Mouse (Mus musculus): ENCODE measurements around the gene Otud3. TPM values are rescaled to one million over a fixed set of nuclear protein-coding genes. Genes with fewer than 3 reads are reported as not detected.
"Not testable (repeated sequence)": the region's sequence is repeated elsewhere in the genome, so short reads cannot be mapped to it uniquely, and the experiment has no call there.

Otud3 gene
- polyA plus RNA-seq, 1 experiment from 2014 or later = 3.0 TPM

DNA sequence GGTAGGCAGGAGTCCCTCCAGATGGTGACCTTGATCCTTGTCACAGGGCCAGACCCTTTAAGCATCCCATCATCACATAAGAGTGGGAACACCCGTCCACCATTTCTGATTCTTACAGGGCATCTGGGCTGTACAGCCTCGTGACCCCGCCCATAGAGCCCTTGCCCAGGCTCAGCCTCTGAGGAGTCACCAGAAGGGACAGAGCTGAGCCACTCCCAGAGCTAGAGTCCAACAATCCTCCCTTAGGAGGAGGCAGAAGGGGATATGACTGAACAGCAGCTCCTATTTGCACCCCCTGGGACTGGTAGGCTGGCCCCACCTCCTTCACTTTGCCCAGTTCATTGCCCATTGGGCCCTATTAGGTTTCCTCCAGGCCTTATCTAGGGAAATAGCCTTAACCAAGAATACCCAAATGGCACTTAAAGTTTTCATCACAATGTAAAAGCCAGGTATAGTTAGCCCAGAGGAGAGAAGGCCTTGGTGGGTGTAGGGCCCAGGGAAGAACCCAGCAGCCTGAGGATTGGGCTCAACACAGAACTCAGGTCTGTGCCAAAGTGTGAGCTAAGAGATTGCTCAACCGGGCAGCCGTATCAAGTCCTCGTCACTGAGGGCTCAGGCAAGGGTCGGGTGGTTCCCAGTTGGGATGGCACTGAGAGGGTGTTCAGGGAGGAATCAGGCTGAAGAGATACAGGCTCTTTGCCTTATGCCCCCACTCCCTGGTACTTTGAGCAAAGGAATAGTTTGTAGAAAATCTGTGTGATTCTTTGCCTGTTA lies 32.7 kb downstream of the Otud3 start:
- no peak overlapping the region for H3K4me3 ChIP-seq (ENCODE audit: low read length)
- no peaks in the 10 kb centered on the region for H3K36me3 ChIP-seq (ENCODE audit: control insufficient read depth, insufficient read depth)
- peaks cover 12% of the 10 kb centered on the region for H3K27me3 ChIP-seq (ENCODE audit: control insufficient read depth, insufficient read depth, low read length)
- H3K4me2 ChIP-seq (ENCODE audit: low read depth, low read length) = no peak overlapping the region
- no peaks in the 10 kb centered on the region for H3K4me1 ChIP-seq (ENCODE audit: control insufficient read depth, insufficient read depth, low read length)
- H3K9me3 ChIP-seq (replicated peaks; ENCODE audit: control insufficient read depth, low read length) = no peaks in the 10 kb centered on the region
- no peak for ATAC-seq (replicated peaks; ENCODE audit: extremely low read depth, insufficient read depth, low FRiP score)
- no peak overlapping the region for H3K27ac ChIP-seq (ENCODE audit: low read length)
- H3K9ac ChIP-seq (ENCODE audit: low read length) = no peak overlapping the region
- WGBS = 64% methylated on average over 7 of the region's 7 CpGs

- Histone ChIP-seq H3K9me3 (replicated peaks; ENCODE audit: control insufficient read depth, low read length) (no peaks in the 10 kb centered on the region), H3K9ac (ENCODE audit: low read length) (no peak overlapping the region), H3K27ac (ENCODE audit: low read length) (no peak overlapping the region), H3K4me2 (ENCODE audit: low read depth, low read length) (no peak overlapping the region), H3K4me3 (ENCODE audit: low read length) (no peak overlapping the region), H3K4me1 (ENCODE audit: control insufficient read depth, insufficient read depth, low read length) (no peaks in the 10 kb centered on the region), H3K36me3 (ENCODE audit: control insufficient read depth, insufficient read depth) (no peaks in the 10 kb centered on the region), H3K27me3 (ENCODE audit: control insufficient read depth, insufficient read depth, low read length) (peaks cover 12% of the 10 kb centered on the region)
- ATAC-seq (replicated peaks; ENCODE audit: extremely low read depth, insufficient read depth, low FRiP score) = no peak
- 83% methylated on average over 11 of the region's 11 CpGs for WGBS
Observed at GRCm38 (mm10) chr4:138879808-138880207, 33.9 kb downstream of the Otud3 start.

GRCm38 (mm10) chr4:138878783-138879182 lies 35.0 kb downstream of the Otud3 start:
- Histone ChIP-seq H3K36me3 (ENCODE audit: control insufficient read depth, insufficient read depth) (no peaks in the 10 kb centered on the region), H3K4me3 (ENCODE audit: low read length) (no peak overlapping the region), H3K4me1 (ENCODE audit: control insufficient read depth, insufficient read depth, low read length) (no peaks in the 10 kb centered on the region), H3K9me3 (replicated peaks; ENCODE audit: control insufficient read depth, low read length) (no peaks in the 10 kb centered on the region), H3K9ac (ENCODE audit: low read length) (no peak overlapping the region), H3K27ac (ENCODE audit: low read length) (no peak overlapping the region), H3K4me2 (ENCODE audit: low read depth, low read length) (no peak overlapping the region), H3K27me3 (ENCODE audit: control insufficient read depth, insufficient read depth, low read length) (peaks cover 12% of the 10 kb centered on the region)
- 0 out of 2 replicates have a peak, but pooled peaks have one; percentile 32 for ATAC-seq (replicated peaks; ENCODE audit: extremely low read depth, insufficient read depth, low FRiP score)
- WGBS = 34% methylated on average over 8 of the region's 8 CpGs

DNA sequence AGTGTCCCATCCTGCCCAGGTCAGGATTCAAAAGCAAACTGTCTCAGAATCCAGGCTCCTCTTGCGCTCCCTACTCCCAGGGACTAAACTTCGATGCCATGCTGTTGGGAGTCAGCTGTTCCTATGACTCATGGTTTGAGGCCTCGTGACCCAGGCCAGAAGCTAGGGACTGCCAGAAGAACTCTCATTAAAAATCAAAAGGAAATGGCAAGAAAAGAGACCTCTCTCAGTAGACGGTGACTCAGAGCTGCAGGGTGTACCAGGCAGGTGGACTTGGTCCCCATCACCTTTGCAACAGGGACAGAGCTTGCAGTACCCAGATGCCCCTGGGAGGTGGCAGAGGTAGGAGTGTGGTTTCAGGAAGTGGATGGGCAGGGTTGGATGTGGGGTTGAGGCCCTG lies 36.0 kb downstream of the Otud3 start, which contains the start of gene Pla2g2e:
Pla2g2e (plus strand) TSS at position 212 of the 400 bp plus-strand sequence.
- no peaks in the 10 kb centered on the region for H3K36me3 ChIP-seq (ENCODE audit: control insufficient read depth, insufficient read depth)
- no peak within 1 kb of the TSS for H3K4me3 ChIP-seq (ENCODE audit: low read length)
- no peak within 1 kb of the TSS for H3K27ac ChIP-seq (ENCODE audit: low read length)
- no peaks in the 10 kb centered on the region for H3K9me3 ChIP-seq (replicated peaks; ENCODE audit: control insufficient read depth, low read length)
- WGBS = 65% methylated on average over 4 of the region's 4 CpGs
- peaks cover 12% of the 10 kb centered on the region for H3K27me3 ChIP-seq (ENCODE audit: control insufficient read depth, insufficient read depth, low read length)
- H3K4me2 ChIP-seq (ENCODE audit: low read depth, low read length) = no peak within 1 kb of the TSS
- ATAC-seq (replicated peaks; ENCODE audit: extremely low read depth, insufficient read depth, low FRiP score) = no peak
- H3K9ac ChIP-seq (ENCODE audit: low read length) = no peak within 1 kb of the TSS
- no peaks in the 10 kb centered on the region for H3K4me1 ChIP-seq (ENCODE audit: control insufficient read depth, insufficient read depth, low read length)

DNA sequence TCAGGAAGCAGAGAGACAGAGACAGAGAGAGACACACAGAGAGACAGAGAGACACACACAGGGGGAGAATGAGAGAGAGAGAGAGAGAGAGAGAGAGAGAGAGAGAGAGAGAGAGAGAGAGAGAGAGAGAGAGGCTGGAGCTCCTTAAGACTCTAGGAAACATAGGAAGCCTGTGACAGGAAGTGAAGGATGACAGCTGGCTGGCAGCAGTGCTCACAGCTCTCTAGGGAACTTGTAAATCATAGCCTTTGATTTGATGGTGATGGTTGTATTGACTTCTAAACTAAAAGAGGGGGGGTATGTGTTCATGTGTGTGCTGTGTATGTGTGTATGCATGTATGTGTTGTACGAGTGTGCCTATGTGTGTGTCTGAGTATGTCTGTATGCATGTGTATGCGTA lies 37.8 kb downstream of the Otud3 start:
- WGBS = 90% methylated on average over 2 of the region's 2 CpGs
- no peak for ATAC-seq (replicated peaks; ENCODE audit: extremely low read depth, insufficient read depth, low FRiP score)
- H3K4me3 ChIP-seq (ENCODE audit: low read length) = no peak overlapping the region
- no peak overlapping the region for H3K4me2 ChIP-seq (ENCODE audit: low read depth, low read length)
- peaks cover 2% of the 10 kb centered on the region; the same call in 1 of the 2 replicates for H3K9me3 ChIP-seq (replicated peaks; ENCODE audit: control insufficient read depth, low read length)
- no peaks in the 10 kb centered on the region for H3K36me3 ChIP-seq (ENCODE audit: control insufficient read depth, insufficient read depth)
- H3K27ac ChIP-seq (ENCODE audit: low read length) = no peak overlapping the region
- peaks cover 6% of the 10 kb centered on the region for H3K27me3 ChIP-seq (ENCODE audit: control insufficient read depth, insufficient read depth, low read length)
- no peaks in the 10 kb centered on the region for H3K4me1 ChIP-seq (ENCODE audit: control insufficient read depth, insufficient read depth, low read length)
- no peak overlapping the region for H3K9ac ChIP-seq (ENCODE audit: low read length)

DNA sequence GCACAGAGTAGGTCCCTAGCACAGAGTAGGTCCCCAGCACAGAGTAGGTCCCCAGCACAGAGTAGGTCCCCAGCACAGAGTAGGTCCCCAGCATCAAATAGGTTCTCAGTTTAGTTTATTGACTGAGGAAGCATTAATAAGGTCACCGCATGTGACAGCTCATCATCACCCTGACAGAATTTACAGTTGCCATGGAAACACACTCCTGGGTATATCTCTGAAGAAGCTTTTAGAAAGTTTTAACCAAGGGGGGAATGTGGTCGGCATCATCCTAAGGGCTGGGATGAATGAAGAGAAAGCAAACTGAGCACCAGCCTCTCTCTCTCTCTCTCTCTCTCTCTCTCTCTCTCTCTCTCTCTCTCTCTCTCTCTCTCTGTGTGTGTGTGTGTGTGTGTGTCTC lies 38.5 kb downstream of the Otud3 start:
- not testable (repeated sequence) for H3K4me1 ChIP-seq (ENCODE audit: control insufficient read depth, insufficient read depth, low read length); H3K27ac ChIP-seq (ENCODE audit: low read length); H3K36me3 ChIP-seq (ENCODE audit: control insufficient read depth, insufficient read depth); H3K9ac ChIP-seq (ENCODE audit: low read length); H3K4me2 ChIP-seq (ENCODE audit: low read depth, low read length); H3K27me3 ChIP-seq (ENCODE audit: control insufficient read depth, insufficient read depth, low read length); H3K4me3 ChIP-seq (ENCODE audit: low read length); H3K9me3 ChIP-seq (replicated peaks; ENCODE audit: control insufficient read depth, low read length); ATAC-seq (replicated peaks; ENCODE audit: extremely low read depth, insufficient read depth, low FRiP score)
- 90% methylated on average over 2 of the region's 2 CpGs for WGBS

- Histone ChIP-seq H3K36me3 (ENCODE audit: control insufficient read depth, insufficient read depth) (no peaks in the 10 kb centered on the region), H3K9me3 (replicated peaks; ENCODE audit: control insufficient read depth, low read length) (peaks cover 6% of the 10 kb centered on the region; the same call in 1 of the 2 replicates), H3K4me1 (ENCODE audit: control insufficient read depth, insufficient read depth, low read length) (no peaks in the 10 kb centered on the region), H3K27ac (ENCODE audit: low read length) (no peak within 1 kb of the TSS), H3K27me3 (ENCODE audit: control insufficient read depth, insufficient read depth, low read length) (no peaks in the 10 kb centered on the region), H3K9ac (ENCODE audit: low read length) (no peak within 1 kb of the TSS), H3K4me2 (ENCODE audit: low read depth, low read length) (no peak within 1 kb of the TSS), H3K4me3 (ENCODE audit: low read length) (no peak within 1 kb of the TSS)
- WGBS = 76% methylated on average over 6 of the region's 6 CpGs
- ATAC-seq (replicated peaks; ENCODE audit: extremely low read depth, insufficient read depth, low FRiP score) = no peak
Observed at GRCm38 (mm10) chr4:138873864-138874263, 39.9 kb downstream of the Otud3 start, which contains the start of gene Gm13030. TSS of gene Gm13030 (minus strand) at chr4:138873964.

- Histone ChIP-seq H3K4me2 (ENCODE audit: low read depth, low read length) (no peak overlapping the region), H3K36me3 (ENCODE audit: control insufficient read depth, insufficient read depth) (no peaks in the 10 kb centered on the region), H3K4me3 (ENCODE audit: low read length) (no peak overlapping the region), H3K9ac (ENCODE audit: low read length) (no peak overlapping the region), H3K27me3 (ENCODE audit: control insufficient read depth, insufficient read depth, low read length) (peaks cover 4% of the 10 kb centered on the region; the same call in 1 of the 2 replicates), H3K27ac (ENCODE audit: low read length) (no peak overlapping the region), H3K9me3 (replicated peaks; ENCODE audit: control insufficient read depth, low read length) (peaks cover 6% of the 10 kb centered on the region; the same call in 1 of the 2 replicates), H3K4me1 (ENCODE audit: control insufficient read depth, insufficient read depth, low read length) (no peaks in the 10 kb centered on the region)
- WGBS = 56% methylated on average over 8 of the region's 8 CpGs
- ATAC-seq (replicated peaks; ENCODE audit: extremely low read depth, insufficient read depth, low FRiP score) = no peak
Observed at GRCm38 (mm10) chr4:138868666-138869065, 45.1 kb downstream of the Otud3 start.

GRCm38 (mm10) chr4:138866413-138866812 lies 47.3 kb downstream of the Otud3 start:
- Histone ChIP-seq H3K4me2 (ENCODE audit: low read depth, low read length) (no peak overlapping the region), H3K27me3 (ENCODE audit: control insufficient read depth, insufficient read depth, low read length) (peaks cover 4% of the 10 kb centered on the region; the same call in 1 of the 2 replicates), H3K9ac (ENCODE audit: low read length) (no peak overlapping the region), H3K9me3 (replicated peaks; ENCODE audit: control insufficient read depth, low read length) (peaks cover 6% of the 10 kb centered on the region; the same call in 1 of the 2 replicates), H3K36me3 (ENCODE audit: control insufficient read depth, insufficient read depth) (no peaks in the 10 kb centered on the region), H3K4me1 (ENCODE audit: control insufficient read depth, insufficient read depth, low read length) (no peaks in the 10 kb centered on the region), H3K4me3 (ENCODE audit: low read length) (no peak overlapping the region), H3K27ac (ENCODE audit: low read length) (no peak overlapping the region)
- 12% methylated on average over 7 of the region's 7 CpGs for WGBS
- no peak for ATAC-seq (replicated peaks; ENCODE audit: extremely low read depth, insufficient read depth, low FRiP score)
